Mouse (Mus musculus) embryonic fibroblast, embryonic 13.5 days (primary cell): Measurements from ENCODE around the gene Lcn11.

Source experiments
- CTCF ChIP-seq: IDR thresholded peaks from 2 replicates; pipeline ENCODE4 v1.5.1; 2011; ENCODE audit warnings: mild to moderate bottlenecking, control low read depth, low read length, moderate library complexity, borderline replicate concordance; ENCODE audit not compliant: insufficient read depth
- POLR2A ChIP-seq: IDR thresholded peaks from 2 replicates; pipeline ENCODE4 v1.6.1; 2011; ENCODE audit warnings: low read depth, mild to moderate bottlenecking, control low read depth, low read length, moderate library complexity

- no peak for TF ChIP-seq POLR2A
- no peak for TF ChIP-seq CTCF
Observed at GRCm38 (mm10) chr2:25758064-25758625, 18.7 kb upstream of the Lcn11 start.
